Mouse (Mus musculus): ENCODE measurements around the gene Fabp3.

DNA sequence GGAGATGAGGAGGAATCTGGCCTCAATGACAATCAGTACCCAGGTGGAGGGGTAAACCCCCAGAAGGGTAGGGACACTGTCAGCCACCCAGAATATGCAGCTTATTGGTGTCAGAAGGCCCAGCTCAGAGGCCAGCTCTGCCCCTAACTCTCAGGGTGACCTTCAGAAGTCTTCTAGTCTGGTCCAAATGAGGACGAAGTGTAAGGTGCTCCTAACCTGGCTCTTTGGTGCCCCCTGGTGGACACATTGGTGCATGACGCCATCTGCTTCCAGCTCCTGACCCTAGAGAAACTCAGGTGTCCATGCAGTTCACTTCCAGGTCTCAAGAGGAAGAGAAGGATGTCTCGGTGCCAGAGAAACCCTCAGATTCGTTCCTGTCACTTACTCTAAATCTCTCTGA lies 16.1 kb upstream of the Fabp3 start:
- TF ChIP-seq CTCF (IDR thresholded peaks at IDR 0.05; ENCODE audit: low read depth) (peak; percentile 95), EP300 (IDR thresholded peaks at IDR 0.05; ENCODE audit: low read depth) (no peak)

Data from heart, postnatal 0 days (tissue).